Mouse (Mus musculus): ENCODE measurements around the gene Rai1. TPM values are rescaled to one million over a fixed set of nuclear protein-coding genes. Genes with fewer than 3 reads are reported as not detected.

Gene Rai1
- polyA plus RNA-seq, 1 experiment from 2014 or later, result 34.4 TPM

- no peak overlapping the region for H3K4me3 ChIP-seq (ENCODE audit: low read length)
- no peak overlapping the region for H3K27ac ChIP-seq (ENCODE audit: low read depth, low read length)
- no peaks in the 10 kb centered on the region for H3K9me3 ChIP-seq (ENCODE audit: control insufficient read depth, low read length)
- WGBS, result 37% methylated on average over 5 of the region's 5 CpGs
- H3K27me3 ChIP-seq (ENCODE audit: control insufficient read depth, insufficient read depth, low read length), result no peaks in the 10 kb centered on the region; the same call in 1 of the 2 replicates
- H3K4me1 ChIP-seq (ENCODE audit: control insufficient read depth, insufficient read depth, low read length), result peaks cover 15% of the 10 kb centered on the region
- H3K9ac ChIP-seq (ENCODE audit: low read depth, low read length), result no peak overlapping the region
- no peak overlapping the region for H3K4me2 ChIP-seq (replicated peaks; ENCODE audit: low read depth, low read length)
- no peaks in the 10 kb centered on the region for H3K36me3 ChIP-seq (ENCODE audit: control insufficient read depth, insufficient read depth, low read length)
- no peak for ATAC-seq (ENCODE audit: low FRiP score, low TSS enrichment)
These were observed 14.0 kb upstream of the Rai1 start for GRCm38 (mm10) chr11:60090696-60091421.

GRCm38 (mm10) chr11:60091422-60091761, 13.4 kb upstream of the Rai1 start:
- Histone ChIP-seq H3K4me1 (ENCODE audit: control insufficient read depth, insufficient read depth, low read length) (peaks cover 17% of the 10 kb centered on the region), H3K4me2 (replicated peaks; ENCODE audit: low read depth, low read length) (no peak overlapping the region), H3K27ac (ENCODE audit: low read depth, low read length) (no peak overlapping the region), H3K36me3 (ENCODE audit: control insufficient read depth, insufficient read depth, low read length) (no peaks in the 10 kb centered on the region), H3K4me3 (ENCODE audit: low read length) (no peak overlapping the region), H3K9ac (ENCODE audit: low read depth, low read length) (no peak overlapping the region), H3K9me3 (ENCODE audit: control insufficient read depth, low read length) (no peaks in the 10 kb centered on the region), H3K27me3 (ENCODE audit: control insufficient read depth, insufficient read depth, low read length) (no peaks in the 10 kb centered on the region; the same call in 1 of the 2 replicates)
- WGBS, result 65% methylated on average over 7 of the region's 7 CpGs
- no peak for ATAC-seq (ENCODE audit: low FRiP score, low TSS enrichment)

- peaks cover 17% of the 10 kb centered on the region for H3K4me1 ChIP-seq (ENCODE audit: control insufficient read depth, insufficient read depth, low read length)
- H3K9me3 ChIP-seq (ENCODE audit: control insufficient read depth, low read length), result no peaks in the 10 kb centered on the region
- ATAC-seq (ENCODE audit: low FRiP score, low TSS enrichment), result no peak
- no peak overlapping the region for H3K9ac ChIP-seq (ENCODE audit: low read depth, low read length)
- no peaks in the 10 kb centered on the region; the same call in 1 of the 2 replicates for H3K27me3 ChIP-seq (ENCODE audit: control insufficient read depth, insufficient read depth, low read length)
- H3K4me2 ChIP-seq (replicated peaks; ENCODE audit: low read depth, low read length), result no peak overlapping the region
- H3K4me3 ChIP-seq (ENCODE audit: low read length), result no peak overlapping the region
- H3K36me3 ChIP-seq (ENCODE audit: control insufficient read depth, insufficient read depth, low read length), result no peaks in the 10 kb centered on the region
- no peak overlapping the region for H3K27ac ChIP-seq (ENCODE audit: low read depth, low read length)
These were observed 11.6 kb upstream of the Rai1 start for GRCm38 (mm10) chr11:60093227-60093626.

GRCm38 (mm10) chr11:60093984-60094587, 10.7 kb upstream of the Rai1 start:
- no peak for ATAC-seq (ENCODE audit: low FRiP score, low TSS enrichment)
- no peak overlapping the region for H3K27ac ChIP-seq (ENCODE audit: low read depth, low read length)
- H3K36me3 ChIP-seq (ENCODE audit: control insufficient read depth, insufficient read depth, low read length), result no peaks in the 10 kb centered on the region
- H3K27me3 ChIP-seq (ENCODE audit: control insufficient read depth, insufficient read depth, low read length), result no peaks in the 10 kb centered on the region; the same call in 1 of the 2 replicates
- H3K4me2 ChIP-seq (replicated peaks; ENCODE audit: low read depth, low read length), result no peak overlapping the region
- peak overlapping the region; percentile 7; the same call in 1 of the 2 replicates for H3K9ac ChIP-seq (ENCODE audit: low read depth, low read length)
- H3K4me1 ChIP-seq (ENCODE audit: control insufficient read depth, insufficient read depth, low read length), result peaks cover 17% of the 10 kb centered on the region
- no peaks in the 10 kb centered on the region for H3K9me3 ChIP-seq (ENCODE audit: control insufficient read depth, low read length)
- 57% methylated on average over 7 of the region's 7 CpGs for WGBS
- H3K4me3 ChIP-seq (ENCODE audit: low read length), result no peak overlapping the region

- no peaks in the 10 kb centered on the region for H3K9me3 ChIP-seq (ENCODE audit: control insufficient read depth, low read length)
- no peak overlapping the region for H3K4me3 ChIP-seq (ENCODE audit: low read length)
- H3K27me3 ChIP-seq (ENCODE audit: control insufficient read depth, insufficient read depth, low read length), result no peaks in the 10 kb centered on the region; the same call in 1 of the 2 replicates
- WGBS, result 58% methylated on average over 9 of the region's 9 CpGs
- no peaks in the 10 kb centered on the region for H3K36me3 ChIP-seq (ENCODE audit: control insufficient read depth, insufficient read depth, low read length)
- no peak overlapping the region for H3K27ac ChIP-seq (ENCODE audit: low read depth, low read length)
- no peak overlapping the region for H3K4me2 ChIP-seq (replicated peaks; ENCODE audit: low read depth, low read length)
- no peak for ATAC-seq (ENCODE audit: low FRiP score, low TSS enrichment)
- no peak overlapping the region for H3K9ac ChIP-seq (ENCODE audit: low read depth, low read length)
- peaks cover 17% of the 10 kb centered on the region for H3K4me1 ChIP-seq (ENCODE audit: control insufficient read depth, insufficient read depth, low read length)
These were observed 9.7 kb upstream of the Rai1 start for GRCm38 (mm10) chr11:60094909-60095810.

- H3K36me3 ChIP-seq (ENCODE audit: control insufficient read depth, insufficient read depth, low read length), result no peaks in the 10 kb centered on the region
- H3K9me3 ChIP-seq (ENCODE audit: control insufficient read depth, low read length), result no peaks in the 10 kb centered on the region
- H3K27me3 ChIP-seq (ENCODE audit: control insufficient read depth, insufficient read depth, low read length), result no peaks in the 10 kb centered on the region
- 64% methylated on average over 8 of the region's 8 CpGs for WGBS
- H3K4me1 ChIP-seq (ENCODE audit: control insufficient read depth, insufficient read depth, low read length), result peaks cover 16% of the 10 kb centered on the region
- no peak overlapping the region for H3K4me3 ChIP-seq (ENCODE audit: low read length)
- no peak overlapping the region for H3K27ac ChIP-seq (ENCODE audit: low read depth, low read length)
- no peak for ATAC-seq (ENCODE audit: low FRiP score, low TSS enrichment)
- no peak overlapping the region for H3K9ac ChIP-seq (ENCODE audit: low read depth, low read length)
- H3K4me2 ChIP-seq (replicated peaks; ENCODE audit: low read depth, low read length), result no peak overlapping the region
These were observed 5.1 kb upstream of the Rai1 start for GRCm38 (mm10) chr11:60099555-60100186.

- Histone ChIP-seq H3K27ac (ENCODE audit: low read depth, low read length) (no peak overlapping the region), H3K4me1 (ENCODE audit: control insufficient read depth, insufficient read depth, low read length) (peaks cover 4% of the 10 kb centered on the region; the same call in 1 of the 2 replicates), H3K27me3 (ENCODE audit: control insufficient read depth, insufficient read depth, low read length) (no peaks in the 10 kb centered on the region), H3K9me3 (ENCODE audit: control insufficient read depth, low read length) (no peaks in the 10 kb centered on the region), H3K36me3 (ENCODE audit: control insufficient read depth, insufficient read depth, low read length) (no peaks in the 10 kb centered on the region), H3K4me3 (ENCODE audit: low read length) (no peak overlapping the region), H3K9ac (ENCODE audit: low read depth, low read length) (no peak overlapping the region), H3K4me2 (replicated peaks; ENCODE audit: low read depth, low read length) (no peak overlapping the region)
- no peak for ATAC-seq (ENCODE audit: low FRiP score, low TSS enrichment)
- 71% methylated on average over 4 of the region's 4 CpGs for WGBS
These were observed 3.8 kb upstream of the Rai1 start for GRCm38 (mm10) chr11:60100827-60101555.

GRCm38 (mm10) chr11:60101986-60102385, 2.8 kb upstream of the Rai1 start:
- ATAC-seq (ENCODE audit: low FRiP score, low TSS enrichment), result no peak
- no peaks in the 10 kb centered on the region for H3K36me3 ChIP-seq (ENCODE audit: control insufficient read depth, insufficient read depth, low read length)
- peaks cover 6% of the 10 kb centered on the region for H3K4me1 ChIP-seq (ENCODE audit: control insufficient read depth, insufficient read depth, low read length)
- no peaks in the 10 kb centered on the region for H3K27me3 ChIP-seq (ENCODE audit: control insufficient read depth, insufficient read depth, low read length)
- no peak overlapping the region for H3K27ac ChIP-seq (ENCODE audit: low read depth, low read length)
- 84% methylated on average over 4 of the region's 4 CpGs for WGBS
- H3K9me3 ChIP-seq (ENCODE audit: control insufficient read depth, low read length), result no peaks in the 10 kb centered on the region
- no peak overlapping the region for H3K4me2 ChIP-seq (replicated peaks; ENCODE audit: low read depth, low read length)
- no peak overlapping the region for H3K4me3 ChIP-seq (ENCODE audit: low read length)
- H3K9ac ChIP-seq (ENCODE audit: low read depth, low read length), result no peak overlapping the region

Measured in kidney, embryonic 14.5 days (tissue).